Mouse (Mus musculus) megakaryocyte, adult 5-6 weeks (primary cell): Measurements from ENCODE around the gene H2-Ke6. TPM values are rescaled to one million over a fixed set of nuclear protein-coding genes. Genes with fewer than 3 reads are reported as not detected.
"Not testable (repeated sequence)": the region's sequence is repeated elsewhere in the genome, so short reads cannot be mapped to it uniquely, and the experiment has no call there.

Experiments
- ATAC-seq: 2 replicates; pipeline ENCODE4 v1.8.0; 2016; ENCODE audit warnings: mild to moderate bottlenecking, inconsistent platforms; ENCODE audit not compliant: poor library complexity, severe bottlenecking
- total RNA-seq, 2 experiments: library from RNA; stranded (forward) in 1 of 2; stranded (reverse) in 1 of 2; fragments of 153-499, 151-499 nt in 1 of 2; fragments of 221-1000, 200-1000 nt in 1 of 2; gene quantifications; 2 replicates each; pipeline versions ENCODE4 v1.2.3 to v1.2.4; 2015 to 2017

The H2-Ke6 gene
- total RNA-seq, 2 experiments from 2014 or later = 35.5 to 84.3 TPM

GRCm38 (mm10) chr17:34029890-34030595 lies 2.2 kb upstream of the H2-Ke6 start:
- ATAC-seq = no peak

DNA sequence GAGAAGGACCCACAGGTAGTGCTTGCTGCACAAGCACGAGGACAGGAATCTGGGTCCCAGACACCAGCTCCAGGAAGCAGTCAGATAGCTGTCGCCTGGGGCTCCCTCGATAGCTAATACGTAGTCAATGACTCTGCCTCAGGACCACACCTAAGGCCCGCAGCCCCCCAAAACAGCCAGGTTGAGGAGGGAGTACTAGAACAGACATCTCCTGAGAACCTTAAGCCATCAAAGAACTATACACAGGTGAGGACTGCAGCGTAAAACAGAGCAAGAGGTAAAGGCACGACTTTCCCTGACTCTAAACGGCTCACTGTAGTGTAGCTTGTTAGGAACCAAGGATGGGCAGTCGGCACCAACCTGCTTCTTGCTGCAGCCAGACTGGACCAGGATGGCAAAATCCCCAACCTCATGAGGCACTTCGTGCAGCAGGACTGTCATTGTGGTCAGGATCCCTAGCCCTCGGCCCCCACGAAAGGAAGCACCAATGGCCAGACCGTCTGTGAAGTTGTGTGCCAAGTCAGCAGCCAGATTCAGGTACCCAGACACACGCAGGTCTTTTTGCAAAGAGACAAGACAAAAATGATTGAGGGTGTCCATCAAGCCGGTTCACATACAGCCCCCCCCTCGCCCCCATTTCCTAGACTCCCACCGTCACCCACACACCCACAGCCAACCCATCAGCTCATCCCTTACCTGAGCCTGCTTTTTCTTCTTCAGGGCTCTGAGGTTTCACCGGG lies 1.5 kb upstream of the H2-Ke6 start:
- ATAC-seq = no peak

- no peak for ATAC-seq
Measured at GRCm38 (mm10) chr17:34028501-34029149, 765 bp upstream of the H2-Ke6 start.

- ATAC-seq = peak; percentile 56
Measured at GRCm38 (mm10) chr17:34026917-34027655, 774 bp downstream of the H2-Ke6 start.

GRCm38 (mm10) chr17:34026221-34026620 lies 1.6 kb downstream of the H2-Ke6 start:
- ATAC-seq = no peak

- no peak for ATAC-seq
Measured at GRCm38 (mm10) chr17:34025756-34026151, 2.1 kb downstream of the H2-Ke6 start.

DNA sequence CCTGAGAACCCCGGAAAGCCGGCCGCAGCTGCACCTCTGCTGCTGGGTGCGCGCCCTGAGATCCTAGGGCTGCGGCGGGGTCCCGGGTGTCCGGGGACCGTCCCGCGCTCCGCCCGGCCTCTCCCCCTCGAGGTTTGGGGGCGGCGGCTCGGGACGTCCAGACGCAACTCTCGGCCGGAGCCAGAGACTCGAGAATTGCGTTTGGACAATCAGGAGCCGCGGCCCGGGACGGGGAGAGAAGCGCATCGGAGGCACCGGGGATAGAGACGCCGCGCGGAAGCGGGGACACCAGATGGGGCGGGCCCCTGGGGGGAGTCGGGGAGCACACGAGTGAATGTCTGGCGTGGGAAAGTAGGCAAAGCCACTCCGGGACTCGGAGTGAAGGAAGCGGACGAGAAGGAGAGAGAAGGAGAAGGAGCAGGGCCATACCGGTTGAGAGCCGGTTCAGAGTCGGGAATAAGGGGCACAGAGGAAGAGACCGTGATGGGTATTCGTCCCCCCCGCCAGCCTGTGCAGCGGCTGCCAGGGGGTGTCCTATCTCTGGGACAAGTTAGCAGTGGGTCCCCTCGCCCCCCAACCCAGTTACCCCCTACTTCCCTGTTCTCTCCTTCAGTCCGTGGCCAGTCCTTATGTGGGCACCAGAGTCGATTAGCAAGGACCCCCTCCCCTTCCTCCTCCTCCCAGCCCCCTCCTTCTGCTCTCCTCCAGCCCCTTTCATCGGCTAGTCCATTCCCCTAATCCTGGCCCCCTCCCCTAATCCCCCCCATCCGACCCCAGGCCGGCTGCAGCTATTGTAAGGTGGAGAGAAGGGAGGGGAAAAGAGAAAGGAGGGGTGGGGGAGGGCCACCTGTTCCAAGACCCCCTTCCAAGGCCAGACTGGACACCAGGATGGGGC lies 2.8 kb downstream of the H2-Ke6 start:
- no peak for ATAC-seq

GRCm38 (mm10) chr17:34024317-34024821 lies 3.5 kb downstream of the H2-Ke6 start, which contains the start of gene Ring1:
Gene Ring1 (minus strand): TSS chr17:34024680.
- peak; percentile 56 for ATAC-seq

DNA sequence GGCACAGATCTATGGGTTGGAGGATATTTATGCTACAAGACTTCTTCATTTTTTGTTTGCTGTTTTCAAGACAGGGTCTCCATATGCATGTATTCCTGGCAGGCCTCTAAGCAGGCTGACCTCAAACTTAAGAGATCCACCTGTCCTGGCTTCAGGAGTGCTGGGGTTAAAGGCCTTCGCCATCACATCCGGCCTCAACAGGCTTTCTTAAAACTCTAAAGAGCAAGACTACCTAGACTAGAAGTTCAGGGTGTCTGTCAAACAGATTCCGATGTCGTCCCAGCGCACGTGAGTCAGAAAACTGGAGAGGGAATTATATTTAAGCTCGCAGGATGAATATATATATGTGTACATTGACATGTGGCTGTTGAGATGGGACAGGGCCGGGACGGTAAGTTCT lies 4.2 kb downstream of the H2-Ke6 start:
- ATAC-seq = no peak

DNA sequence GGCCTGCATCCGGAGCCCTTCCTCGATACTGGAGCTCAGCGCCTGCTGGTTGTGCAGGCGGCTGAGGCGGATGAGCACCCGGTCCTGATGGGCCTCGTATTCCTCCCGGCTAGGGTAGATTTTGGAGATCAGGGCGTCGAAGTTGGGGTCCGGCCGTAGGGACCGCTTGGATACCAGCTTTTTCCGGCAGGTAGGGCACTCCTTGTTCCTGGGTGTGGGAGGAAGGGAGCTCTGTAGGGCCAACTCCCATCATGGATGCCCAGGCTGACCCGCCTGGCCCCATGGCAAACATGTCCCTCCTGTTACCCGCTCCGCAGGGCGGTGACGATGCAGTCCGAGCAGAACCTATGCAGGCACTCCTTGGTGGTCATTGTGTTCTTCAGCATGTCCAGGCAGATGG lies 4.9 kb downstream of the H2-Ke6 start:
- no peak for ATAC-seq

DNA sequence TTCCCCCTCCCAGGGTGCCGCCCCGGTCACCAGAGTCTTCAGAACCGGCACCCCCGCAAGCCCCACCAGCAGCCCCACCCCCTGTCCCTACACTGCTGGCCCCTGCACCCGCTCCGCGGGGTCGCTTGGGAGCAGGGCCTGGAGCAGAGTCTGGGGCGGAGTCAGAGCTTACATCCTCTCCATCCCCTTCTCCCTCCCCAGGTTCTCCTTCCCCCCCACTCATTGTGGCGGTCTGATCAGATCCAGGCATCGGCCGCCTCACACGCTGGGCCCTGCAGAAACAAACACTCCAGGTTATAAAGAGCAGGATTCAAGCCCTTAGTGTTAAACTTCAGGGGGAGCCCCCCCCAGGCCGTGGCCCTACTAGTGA lies 5.5 kb downstream of the H2-Ke6 start:
- no peak for ATAC-seq

DNA sequence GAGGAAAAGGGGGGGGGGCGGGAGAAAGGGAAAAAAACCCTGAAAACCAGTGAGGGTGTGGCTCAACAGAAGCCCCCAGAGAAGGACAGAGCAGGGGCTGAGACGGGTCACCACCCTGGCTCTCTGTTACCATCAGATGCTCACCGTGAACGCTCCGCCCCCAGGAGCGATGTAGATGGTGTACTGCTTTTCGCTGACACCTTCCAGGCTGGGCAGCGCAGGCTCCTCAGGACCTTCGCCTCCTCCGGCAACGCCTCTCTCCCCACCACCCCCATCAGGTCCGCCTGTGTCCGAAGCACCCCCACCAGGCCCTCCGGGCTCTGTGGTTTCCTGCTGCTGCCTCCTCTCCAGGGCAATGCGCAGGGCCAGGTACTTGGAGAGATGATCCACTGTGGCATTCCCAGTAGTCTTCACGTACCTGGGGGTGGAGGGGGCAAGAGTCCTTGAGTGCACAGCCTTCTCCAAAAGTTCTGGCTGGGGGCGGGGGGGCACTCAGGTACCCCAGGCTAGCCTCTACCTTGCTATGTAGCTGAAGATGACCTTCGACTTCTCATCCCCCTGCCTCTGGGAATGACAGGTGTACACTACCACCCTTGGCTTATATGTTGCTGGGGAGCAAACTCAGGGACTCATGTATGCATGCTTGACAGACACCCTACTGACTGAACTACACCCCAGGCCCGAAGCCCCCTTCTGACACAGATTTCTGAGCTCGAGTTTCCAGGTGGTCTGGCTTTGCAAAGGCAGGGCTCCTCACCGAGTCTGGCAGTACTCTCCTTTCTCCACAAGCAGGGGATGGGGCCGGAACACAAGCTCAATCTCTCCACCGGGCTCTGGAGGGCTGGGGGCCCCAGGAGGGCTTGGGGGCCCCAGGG lies 6.1 kb downstream of the H2-Ke6 start:
- no peak for ATAC-seq

DNA sequence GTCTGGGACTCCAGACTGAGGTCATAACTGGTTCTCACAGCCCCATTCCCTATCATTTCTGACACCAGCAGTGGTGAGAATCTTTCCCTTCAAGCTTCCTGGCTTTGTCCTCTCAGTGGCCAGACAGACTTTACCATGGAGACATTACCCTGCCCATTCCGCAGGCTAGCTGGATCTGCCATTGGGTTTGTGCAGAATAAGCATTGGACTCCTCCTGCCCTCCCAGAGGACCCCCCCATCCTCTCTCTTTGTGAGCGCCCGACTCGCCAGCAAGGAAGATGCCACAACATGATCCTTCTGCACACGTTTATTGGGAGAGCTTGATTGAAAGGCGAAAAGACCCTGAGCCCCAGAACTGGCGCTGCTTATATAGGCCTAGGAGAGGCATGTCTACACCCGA lies 14.4 kb downstream of the H2-Ke6 start:
- ATAC-seq = no peak

DNA sequence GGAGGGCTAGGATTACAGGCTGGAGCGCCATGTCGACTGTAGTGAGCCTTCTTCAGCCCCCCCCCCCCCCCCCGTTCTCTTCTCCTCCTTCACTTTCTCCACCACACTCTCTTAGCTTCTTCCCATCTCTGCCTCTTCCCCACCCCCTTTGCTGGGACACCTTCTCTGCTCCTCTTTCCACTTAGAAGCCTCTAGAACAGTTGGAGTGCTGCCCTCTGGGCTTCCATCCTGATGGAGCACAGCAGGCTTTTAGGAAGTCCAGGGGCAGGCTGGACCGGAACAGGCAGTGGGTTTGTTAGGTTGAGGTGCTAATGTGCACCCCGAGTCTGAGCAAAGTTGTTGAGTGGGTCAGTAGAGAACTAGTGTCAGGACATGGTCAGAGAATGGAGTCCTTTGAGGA lies 17.7 kb downstream of the H2-Ke6 start:
- ATAC-seq = no peak

GRCm38 (mm10) chr17:34006570-34006969 lies 21.3 kb downstream of the H2-Ke6 start:
- ATAC-seq = no peak

DNA sequence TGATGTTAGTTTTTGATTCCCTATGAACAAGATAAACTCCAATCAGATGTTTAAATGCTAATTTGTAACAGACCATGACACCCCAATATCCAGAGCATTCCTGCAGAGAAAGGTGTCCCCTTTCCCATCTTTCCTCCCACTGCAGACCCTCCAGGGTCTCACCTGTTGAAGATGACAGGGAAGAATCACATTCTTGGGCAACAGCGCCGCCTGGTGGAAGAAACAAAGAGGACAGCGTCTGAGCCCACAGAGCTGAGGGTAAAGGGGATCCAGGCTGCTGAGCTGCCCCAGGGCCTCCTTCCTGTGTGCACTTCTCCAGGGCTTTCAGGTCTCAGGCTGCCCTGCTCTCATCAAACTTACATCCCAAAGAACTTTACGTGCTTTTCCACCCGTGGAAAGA lies 24.4 kb downstream of the H2-Ke6 start:
- ATAC-seq = no peak

- not testable (repeated sequence) for ATAC-seq
Measured at GRCm38 (mm10) chr17:34000796-34001195, 27.1 kb downstream of the H2-Ke6 start.

GRCm38 (mm10) chr17:34000150-34000537 lies 27.7 kb downstream of the H2-Ke6 start, which contains the start of gene H2-K1:
Gene H2-K1 (minus strand): TSS chr17:34000347.
- ATAC-seq = peak; percentile 96
